Mouse (Mus musculus) stomach, postnatal 0 days (tissue): ENCODE data around the gene Fam104a.

Experiments used
- CTCF ChIP-seq: IDR thresholded peaks from 2 replicates; pipeline ENCODE4 v1.5.1; 2016; ENCODE audit warnings: antibody characterized with exemption, low read depth, mild to moderate bottlenecking, moderate library complexity
- EP300 ChIP-seq: optimal IDR thresholded peaks from 2 replicates; pipeline ENCODE3; 2016; ENCODE audit warnings: antibody characterized with exemption

DNA sequence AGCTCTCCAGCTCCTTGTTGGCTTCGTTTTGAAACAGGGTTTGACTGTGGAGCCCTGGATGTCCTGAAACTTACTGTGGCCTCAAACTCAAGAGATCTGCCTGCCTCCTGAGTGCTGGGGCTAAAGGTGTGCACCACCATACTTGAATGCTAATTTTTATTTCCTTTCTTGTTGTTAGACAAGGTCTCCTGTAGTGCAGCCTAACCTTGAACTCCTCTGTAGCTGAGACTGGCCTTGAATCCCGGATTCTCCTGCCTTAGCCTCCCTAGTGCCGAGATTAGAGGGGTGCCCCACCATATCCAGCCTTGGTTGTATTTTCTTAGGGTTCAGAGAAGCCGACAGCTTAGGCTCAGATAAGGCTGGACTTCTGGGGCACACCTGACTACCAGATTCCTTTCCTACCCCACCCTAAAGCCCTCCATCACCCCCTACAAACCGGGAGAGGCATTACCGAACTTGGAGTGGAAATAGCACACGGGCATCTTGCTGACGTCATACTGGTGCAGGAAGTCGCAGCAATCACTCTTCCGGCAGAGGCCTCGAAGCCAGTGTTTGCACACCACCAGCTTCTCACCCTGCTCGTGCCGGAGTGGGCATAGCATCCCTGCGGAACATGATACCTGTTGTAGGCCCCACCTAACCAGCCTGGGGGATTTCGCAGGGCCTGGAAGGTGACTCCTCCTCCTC lies 22.2 kb upstream of the Fam104a start:
- TF ChIP-seq EP300 (no peak), CTCF (no peak)
